Mouse (Mus musculus) monocyte, adult 2 months (primary cell): ENCODE measurements around the gene Pa2g4.

Experiments
- DNase-seq, 2 experiments: peaks; one replicate each; pipeline ENCODE4 v3.0.0; 2022; ENCODE audit warnings: low spot score in 2 of 2, low read depth in 1 of 2

Gene Pa2g4

GRCm38 (mm10) chr10:128538340-128538870 is 27.4 kb downstream of the Pa2g4 start:
- DNase-seq: no peak

DNA sequence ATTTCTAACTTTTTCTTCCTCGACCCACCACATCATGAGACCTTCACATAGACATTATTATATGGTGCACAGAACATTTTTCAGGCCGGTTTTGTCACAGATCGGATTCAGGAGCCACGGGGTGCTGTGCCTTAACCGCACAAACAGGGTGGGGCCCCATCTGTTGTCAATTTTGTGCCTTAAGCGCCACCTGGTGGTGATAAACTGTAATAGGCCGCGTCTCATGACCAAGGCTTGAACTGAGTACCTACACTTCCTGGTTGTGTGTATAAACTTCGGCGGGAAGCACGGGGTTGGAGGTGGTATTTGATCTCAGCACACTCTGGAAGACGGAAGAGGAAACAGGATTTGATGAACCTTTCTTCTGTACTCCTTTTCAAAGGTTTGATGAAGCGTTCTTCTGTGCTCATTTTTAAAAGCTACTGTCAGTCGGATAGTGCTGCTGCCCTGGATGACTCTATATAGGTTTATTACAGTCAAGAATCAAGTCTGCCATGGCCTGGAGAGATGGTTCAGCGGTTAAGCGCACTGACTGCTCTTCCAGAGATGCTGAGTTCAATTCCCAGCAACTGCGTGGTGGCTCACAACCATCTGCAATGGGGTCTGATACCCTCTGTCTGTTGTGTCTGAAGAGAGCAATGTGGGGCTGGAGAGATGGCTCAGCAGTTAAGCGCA is 29.4 kb downstream of the Pa2g4 start:
- peak; percentile 88 for DNase-seq

GRCm38 (mm10) chr10:128535624-128536265 is 30.0 kb downstream of the Pa2g4 start:
- DNase-seq: no peak

DNA sequence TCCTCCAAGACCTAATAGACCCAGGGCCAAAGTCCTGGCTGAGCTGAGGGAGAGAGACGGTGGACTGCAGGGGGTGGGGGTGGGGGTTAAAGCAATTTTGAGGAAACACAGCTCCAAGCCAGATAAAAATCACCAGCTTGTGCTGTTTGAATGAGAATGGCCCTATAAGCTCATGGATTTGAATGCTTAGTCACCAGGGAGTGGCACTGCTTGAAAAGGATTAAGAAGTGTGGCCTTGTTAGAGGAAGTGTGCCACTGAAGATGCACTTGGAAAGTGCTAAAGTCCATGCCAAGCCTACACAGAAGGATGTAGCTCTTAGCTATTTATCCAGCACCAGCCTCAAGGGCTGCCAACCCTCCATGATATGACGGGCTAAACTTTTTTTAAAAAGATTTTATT is 30.6 kb downstream of the Pa2g4 start:
- DNase-seq: no peak

DNA sequence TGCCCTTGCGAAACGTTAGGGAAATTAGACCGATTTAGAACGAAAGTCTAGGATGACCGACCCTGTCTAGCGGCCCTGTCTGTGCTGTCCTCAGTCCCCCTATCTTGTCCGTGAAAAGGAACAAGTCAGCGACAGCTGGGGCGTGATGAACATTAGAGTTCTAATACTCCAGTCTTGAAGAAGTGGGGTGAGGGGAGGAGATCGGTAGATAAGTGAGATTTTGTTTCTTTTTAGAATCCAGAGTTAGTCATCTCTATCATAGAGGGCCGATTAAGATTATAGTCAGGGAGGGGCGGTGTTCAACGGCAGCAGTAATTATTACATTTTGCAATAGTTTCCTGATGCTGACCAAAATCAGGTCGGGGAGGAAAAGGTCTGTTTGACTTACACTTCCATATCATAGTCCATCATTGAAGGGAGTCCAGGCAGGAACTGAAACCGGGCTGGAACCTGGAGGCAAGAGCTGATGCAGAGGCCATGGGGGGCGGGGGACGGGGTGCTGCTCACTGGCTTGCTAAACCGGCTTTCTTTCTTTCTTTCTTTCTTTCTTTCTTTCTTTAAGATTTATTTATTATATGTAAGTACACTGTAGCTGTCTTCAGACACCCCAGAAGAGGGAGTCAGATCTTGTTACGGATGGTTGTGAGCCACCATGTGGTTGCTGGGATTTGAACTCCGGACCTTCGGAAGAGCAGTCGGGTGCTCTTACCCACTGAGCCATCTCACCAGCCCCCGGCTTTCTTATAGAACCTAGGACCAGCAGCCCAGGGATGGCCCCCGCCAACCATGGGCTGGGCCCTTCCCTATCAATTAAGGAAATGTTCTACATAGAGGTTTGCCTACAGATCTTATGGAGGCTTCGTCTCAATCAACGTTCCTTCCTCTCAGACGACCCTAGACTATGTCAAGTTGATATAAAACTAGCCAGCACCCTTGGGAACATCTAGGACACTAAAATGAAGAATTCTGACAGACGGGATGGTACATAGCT is 39.1 kb downstream of the Pa2g4 start:
- DNase-seq: no peak

DNA sequence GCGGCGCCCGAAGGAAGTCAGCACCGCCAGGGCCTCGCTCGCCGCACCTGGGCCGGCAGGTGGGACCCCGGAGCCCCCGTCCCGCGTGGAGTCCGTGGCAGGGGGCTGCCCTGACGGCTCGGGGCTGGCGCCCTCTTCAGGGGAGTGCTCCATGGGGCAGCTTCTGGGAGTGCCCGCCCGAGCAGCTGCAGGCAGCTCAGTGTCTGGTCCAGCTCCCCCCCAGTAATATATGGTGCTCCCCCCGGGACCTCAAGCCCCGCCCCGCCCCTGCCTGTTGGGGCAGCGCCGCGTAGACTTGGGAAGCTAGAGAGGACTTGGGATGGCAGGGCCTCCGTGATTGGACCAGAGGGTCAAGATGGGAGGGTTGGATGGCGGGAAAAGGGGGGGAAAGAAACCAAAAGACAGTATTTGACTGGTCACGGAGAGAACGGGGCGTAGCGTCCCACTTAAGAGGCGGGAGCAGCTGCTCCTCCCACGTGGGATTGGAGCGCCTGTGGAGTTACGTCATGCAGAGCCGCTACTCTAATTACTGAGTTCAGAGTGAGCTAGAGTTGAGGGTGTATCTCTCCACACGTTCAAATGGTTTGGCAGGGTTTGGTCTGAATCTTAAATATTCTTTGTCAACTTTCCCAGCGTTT is 40.0 kb downstream of the Pa2g4 start, which contains the start of gene Esyt1:
TSS of gene Esyt1 (minus strand) at position 201 of the 638 bp plus-strand sequence.
- DNase-seq: peak; percentile 87 to 94

DNA sequence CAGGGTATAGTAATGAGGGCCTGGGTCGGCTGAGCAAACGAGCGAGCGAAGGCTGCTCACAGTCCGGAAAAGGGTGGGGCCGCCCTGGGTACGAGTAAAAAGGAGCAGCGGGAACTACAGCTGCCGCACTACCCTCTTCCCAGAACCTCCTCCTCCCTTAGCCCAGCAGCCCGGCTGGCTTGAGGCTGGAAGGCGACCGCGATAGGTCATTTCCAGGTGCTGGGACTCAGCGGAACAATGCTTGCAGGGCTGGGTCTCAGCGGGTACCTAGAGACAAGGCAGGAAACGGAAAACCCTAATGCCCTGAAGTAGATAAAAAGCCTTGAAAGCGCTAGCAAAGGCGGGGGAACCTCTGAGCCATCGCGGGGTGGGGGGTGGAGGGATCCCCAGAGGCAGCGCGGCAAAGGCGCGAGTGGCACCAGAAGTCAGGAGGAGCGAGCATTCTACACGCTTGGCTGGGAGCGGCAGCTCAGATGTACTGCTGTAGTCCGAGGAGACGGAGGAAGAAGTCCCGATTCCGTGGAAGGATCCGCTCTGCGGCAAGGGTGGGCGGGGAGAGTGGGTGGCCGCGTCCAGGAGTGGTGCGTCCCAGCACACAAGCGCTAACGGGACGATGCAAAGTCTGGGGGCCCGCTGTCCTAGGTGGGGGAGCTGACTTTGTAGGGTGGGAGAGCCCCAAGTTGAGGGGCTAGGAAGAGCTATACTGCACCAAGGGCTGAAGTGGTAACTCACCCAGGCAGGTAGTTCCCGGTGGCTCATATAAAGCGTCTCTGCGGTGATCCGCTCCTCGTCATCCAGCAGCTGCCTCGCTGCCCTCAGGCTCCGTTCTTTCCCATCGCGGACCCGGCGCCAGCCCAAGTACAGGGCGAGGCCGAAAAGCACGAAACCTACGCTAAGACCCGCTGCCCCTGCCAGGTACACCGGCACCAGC is 40.8 kb downstream of the Pa2g4 start:
- DNase-seq: no peak

GRCm38 (mm10) chr10:128524111-128524731 is 41.6 kb downstream of the Pa2g4 start:
- DNase-seq: no peak

DNA sequence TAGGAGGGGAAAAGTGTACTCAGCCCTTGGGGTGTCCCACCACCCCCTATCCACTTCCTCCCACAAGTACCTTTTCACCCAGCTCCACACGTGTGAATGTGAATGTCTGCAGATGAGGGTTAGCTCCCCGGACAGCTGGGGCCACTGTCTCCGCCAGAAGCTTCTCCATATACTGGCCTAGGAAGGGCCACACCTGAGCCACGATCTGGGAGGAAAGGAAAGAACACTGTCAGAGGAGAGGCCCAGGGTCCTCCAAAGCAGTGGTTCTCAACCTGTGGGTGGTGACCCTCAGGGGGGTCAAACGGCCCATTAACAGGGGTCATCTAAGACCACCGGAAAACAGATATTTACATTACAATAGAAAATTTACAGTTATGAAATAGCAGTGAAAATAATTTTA is 43.4 kb downstream of the Pa2g4 start:
- DNase-seq: no peak

GRCm38 (mm10) chr10:128520591-128520990 is 45.2 kb downstream of the Pa2g4 start:
- no peak for DNase-seq

- DNase-seq: peak in 1 of 2 experiments; percentile 29
Measured at GRCm38 (mm10) chr10:128518833-128519232, 47.0 kb downstream of the Pa2g4 start.

- no peak for DNase-seq
Measured at GRCm38 (mm10) chr10:128516677-128517076, 49.1 kb downstream of the Pa2g4 start.

GRCm38 (mm10) chr10:128516029-128516428 is 49.8 kb downstream of the Pa2g4 start:
- DNase-seq: no peak

DNA sequence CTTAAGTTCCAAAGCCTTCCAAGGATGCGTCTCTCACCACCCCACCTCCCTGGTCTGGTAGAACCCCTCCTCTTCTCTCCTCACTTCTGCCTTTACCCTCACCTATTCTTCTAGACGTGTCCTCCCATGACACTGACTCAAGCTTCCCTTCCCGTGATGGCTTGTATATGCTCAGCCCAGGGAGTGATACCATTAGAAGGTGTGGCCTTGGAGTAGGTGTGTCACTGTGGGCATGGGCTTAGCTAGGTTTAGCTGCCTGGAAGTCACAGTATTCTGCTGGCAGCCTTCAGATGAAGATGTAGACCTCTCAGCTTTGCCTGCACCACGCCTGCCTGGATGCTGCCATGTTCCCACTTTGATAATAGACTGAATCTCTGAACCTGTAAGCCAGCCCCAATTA is 50.7 kb downstream of the Pa2g4 start:
- no peak for DNase-seq

- DNase-seq: no peak
Measured at GRCm38 (mm10) chr10:128511761-128512160, 54.0 kb downstream of the Pa2g4 start.

DNA sequence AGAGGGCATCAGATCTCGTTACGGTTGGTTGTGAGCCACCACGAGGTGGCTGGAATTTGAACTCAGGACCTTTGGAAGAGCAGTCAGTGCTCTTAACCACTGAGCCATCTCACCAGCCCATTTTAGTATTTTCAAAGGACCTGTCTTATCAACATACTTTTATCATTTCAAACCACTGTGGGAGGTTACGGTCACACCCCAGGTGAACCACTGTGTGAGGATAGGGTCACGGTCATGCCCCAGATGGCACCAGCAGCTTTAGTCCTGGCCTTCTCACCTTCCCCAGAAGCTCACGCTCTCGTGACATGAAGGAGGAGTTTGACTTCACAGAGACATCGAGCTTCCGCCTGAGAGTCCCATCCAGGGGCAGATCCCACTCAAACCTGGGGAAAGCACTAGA is 54.6 kb downstream of the Pa2g4 start:
- DNase-seq: no peak

DNA sequence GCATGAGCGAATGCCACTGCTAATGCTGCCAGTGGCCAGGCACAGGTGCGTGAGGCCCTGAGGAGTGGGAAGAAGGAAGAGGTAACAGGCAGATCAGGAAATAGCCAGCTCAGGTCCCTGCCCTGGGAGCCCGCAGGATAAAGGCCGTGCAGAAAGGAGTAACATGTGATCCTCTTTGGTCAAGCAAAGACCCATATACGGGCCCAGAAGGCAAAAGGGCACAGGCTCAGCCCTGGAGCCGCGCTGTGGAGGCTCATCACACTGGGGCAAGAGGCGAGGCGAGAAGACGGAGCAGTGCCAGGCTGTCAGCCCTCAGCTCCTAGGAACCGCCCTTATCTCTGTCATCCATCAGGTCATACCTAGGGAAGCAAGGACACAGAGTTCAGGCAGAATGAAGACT is 55.5 kb downstream of the Pa2g4 start:
- no peak for DNase-seq

- DNase-seq: no peak
Measured at GRCm38 (mm10) chr10:128509831-128510230, 56.0 kb downstream of the Pa2g4 start.

DNA sequence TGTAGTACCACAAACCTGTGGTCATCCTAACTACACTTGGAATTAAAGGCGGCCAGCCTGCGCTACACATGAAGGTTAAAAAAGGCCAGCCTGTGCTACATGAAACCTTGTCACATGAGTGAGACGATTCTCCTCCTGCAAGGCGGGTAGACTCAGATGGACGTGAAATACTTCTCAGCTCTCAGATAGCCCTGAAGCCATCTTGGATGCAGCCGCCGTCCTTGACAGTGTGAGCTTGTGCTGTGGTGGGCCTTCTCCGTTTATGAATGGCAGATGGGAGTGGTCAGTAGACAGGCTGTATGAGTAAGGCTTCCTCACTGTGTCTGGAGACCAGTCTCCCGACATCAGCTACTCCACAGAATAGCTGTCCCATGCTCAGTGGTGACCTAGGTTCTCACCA is 56.6 kb downstream of the Pa2g4 start:
- DNase-seq: no peak
